Mouse (Mus musculus): ENCODE results near the gene Tbpl1. TPM values are rescaled to one million over a fixed set of nuclear protein-coding genes. Genes with fewer than 3 reads are reported as not detected.
A peak's percentile ranks its signal among the peaks of the same experiment; 100 is the strongest.

Tbpl1 gene
- total RNA-seq, 2 experiments from 2014 or later, result 16.0 to 22.6 TPM

DNA sequence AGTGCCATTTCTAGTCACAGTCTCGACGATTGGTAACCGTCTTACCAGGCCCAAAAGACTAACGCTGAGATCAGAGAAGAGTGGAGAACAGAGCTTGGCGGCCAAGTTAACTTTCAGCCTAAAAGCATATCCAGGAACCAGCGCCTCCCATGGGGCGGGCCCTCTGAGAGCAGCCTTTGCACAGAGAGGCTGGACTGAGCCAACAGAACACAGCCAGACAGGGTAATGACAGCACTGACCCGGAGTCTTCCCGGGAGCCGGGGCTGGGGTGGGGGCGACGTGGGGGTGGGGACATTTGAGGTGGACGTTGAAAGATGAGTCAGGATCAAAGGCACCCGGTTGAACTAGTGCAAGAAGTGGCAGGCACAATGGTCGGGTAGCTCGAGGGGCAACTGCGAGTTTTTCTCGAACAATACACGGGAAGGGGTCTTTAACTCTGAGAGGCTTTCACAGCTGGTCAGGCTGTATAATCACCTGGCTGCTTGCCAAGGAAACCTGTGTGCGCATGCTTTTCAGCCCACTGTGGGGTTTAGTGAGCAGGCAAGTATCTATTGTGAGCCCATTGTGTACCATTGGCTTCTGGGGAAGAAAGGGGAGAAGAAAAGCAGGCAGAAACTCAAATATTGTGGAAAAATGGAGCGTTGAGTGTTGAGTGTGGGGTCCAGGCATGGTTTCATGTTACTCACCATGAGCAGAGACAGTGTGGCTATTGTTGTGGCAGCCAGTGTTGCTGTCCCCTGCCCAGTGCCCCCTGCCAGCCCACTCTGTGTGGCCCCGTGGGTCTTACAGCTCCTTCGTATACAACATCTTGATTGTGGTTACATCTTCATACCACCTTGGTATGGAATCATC lies 73.0 kb downstream of the Tbpl1 start:
- DNase-seq, result peak; percentile 61
- peak overlapping the region; percentile 9; the same call in 1 of the 2 replicates for H3K4me3 ChIP-seq
- no peak for TF ChIP-seq CTCF (IDR thresholded peaks at IDR 0.05)
- intact Hi-C loops (cut with DNase I), result no loop called here
- H3K27ac ChIP-seq, result no peak overlapping the region

Small RNAs within 50 kb of the gene (microRNA-seq; reads per million reads assigned to microRNA genes)
- not detected for gene Mir7663

Other genes with a start within 250 kb of the Tbpl1 start
- 10 to 100 TPM; 13.3 to 13.8 TPM for gene Slc2a12, start 86.9 kb downstream of the Tbpl1 start, total RNA-seq (2021)
- not detected for gene Tcf21, start 88.2 kb upstream of the Tbpl1 start, total RNA-seq (2021)

Data from gastrocnemius, adult 2 months (tissue).